Mouse (Mus musculus): ENCODE measurements at regions not wholly inside any gene's neighbourhood (a gene's known extent, or its start where the extent isn't known, plus 50 kb on each side); places are given as distances from the start of the nearest gene placed in this dataset.
"Not testable (repeated sequence)": the region's sequence is repeated elsewhere in the genome, so short reads cannot be mapped to it uniquely, and the experiment has no call there.

- H3ac ChIP-seq (ENCODE audit: control insufficient read depth, insufficient read length, low read depth): no peak overlapping the region
- no peak for TF ChIP-seq FOSL1 (IDR thresholded peaks at IDR 0.05; ENCODE audit: insufficient read depth, low read length, poor library complexity, severe bottlenecking)
- no peak for TF ChIP-seq MYOD1 (IDR thresholded peaks at IDR 0.05; ENCODE audit: control insufficient read depth, insufficient read length, low read depth)
- no peak for TF ChIP-seq MAX (IDR thresholded peaks at IDR 0.05)
- no peak for TF ChIP-seq USF1 (IDR thresholded peaks at IDR 0.05; ENCODE audit: low read depth)
- TF ChIP-seq CEBPB (IDR thresholded peaks at IDR 0.05; ENCODE audit: low read depth): no peak
- no peak for TF ChIP-seq MYOG (IDR thresholded peaks at IDR 0.05; ENCODE audit: control insufficient read depth, extremely low read depth, insufficient read length)
- no peak for TF ChIP-seq CTCF (IDR thresholded peaks at IDR 0.05; ENCODE audit: control insufficient read depth, insufficient read depth, insufficient read length)
- H3K27me3 ChIP-seq (ENCODE audit: control insufficient read depth, insufficient read depth, insufficient read length): no peaks in the 10 kb centered on the region
- no peaks in the 10 kb centered on the region for H3K79me2 ChIP-seq (ENCODE audit: control insufficient read depth, insufficient read depth)
- no peaks in the 10 kb centered on the region for H3K79me3 ChIP-seq (ENCODE audit: low read depth)
- H3K36me3 ChIP-seq (ENCODE audit: control insufficient read depth, insufficient read depth): no peaks in the 10 kb centered on the region
- H3K4me3 ChIP-seq (ENCODE audit: insufficient read depth, poor library complexity, severe bottlenecking): no peak overlapping the region
Observed at GRCm38 (mm10) chr3:20734302-20734701, 367.3 kb upstream of the Agtr1b start.

GRCm38 (mm10) chr3:20732005-20732404, 365.0 kb upstream of the Agtr1b start:
- Histone ChIP-seq H3K79me2 (ENCODE audit: control insufficient read depth, insufficient read depth) (no peaks in the 10 kb centered on the region), H3K27me3 (ENCODE audit: control insufficient read depth, insufficient read depth, insufficient read length) (no peaks in the 10 kb centered on the region), H3K36me3 (ENCODE audit: control insufficient read depth, insufficient read depth) (no peaks in the 10 kb centered on the region), H3ac (ENCODE audit: control insufficient read depth, insufficient read length, low read depth) (no peak overlapping the region), H3K79me3 (ENCODE audit: low read depth) (no peaks in the 10 kb centered on the region), H3K4me3 (ENCODE audit: insufficient read depth, poor library complexity, severe bottlenecking) (no peak overlapping the region)
- TF ChIP-seq FOSL1 (IDR thresholded peaks at IDR 0.05; ENCODE audit: insufficient read depth, low read length, poor library complexity, severe bottlenecking): no peak

- Histone ChIP-seq H3K27me3 (ENCODE audit: control insufficient read depth, insufficient read depth, insufficient read length) (no peaks in the 10 kb centered on the region), H3K79me3 (ENCODE audit: low read depth) (no peaks in the 10 kb centered on the region), H3K79me2 (ENCODE audit: control insufficient read depth, insufficient read depth) (no peaks in the 10 kb centered on the region), H3K4me3 (ENCODE audit: insufficient read depth, poor library complexity, severe bottlenecking) (no peak overlapping the region), H3ac (ENCODE audit: control insufficient read depth, insufficient read length, low read depth) (no peak overlapping the region), H3K36me3 (ENCODE audit: control insufficient read depth, insufficient read depth) (no peaks in the 10 kb centered on the region)
- no peak for TF ChIP-seq MYOG (IDR thresholded peaks at IDR 0.05; ENCODE audit: control insufficient read depth, extremely low read depth, insufficient read length)
- no peak for TF ChIP-seq MYOD1 (IDR thresholded peaks at IDR 0.05; ENCODE audit: control insufficient read depth, insufficient read length, low read depth)
- TF ChIP-seq CTCF (IDR thresholded peaks at IDR 0.05; ENCODE audit: control insufficient read depth, insufficient read depth, insufficient read length): no peak
- TF ChIP-seq FOSL1 (IDR thresholded peaks at IDR 0.05; ENCODE audit: insufficient read depth, low read length, poor library complexity, severe bottlenecking): no peak
Observed at GRCm38 (mm10) chr3:20730481-20730880, 363.5 kb upstream of the Agtr1b start.

GRCm38 (mm10) chr3:20729776-20730175, 362.8 kb upstream of the Agtr1b start:
- not testable (repeated sequence) for H3K79me2 ChIP-seq (ENCODE audit: control insufficient read depth, insufficient read depth); H3K27me3 ChIP-seq (ENCODE audit: control insufficient read depth, insufficient read depth, insufficient read length); H3K36me3 ChIP-seq (ENCODE audit: control insufficient read depth, insufficient read depth); H3ac ChIP-seq (ENCODE audit: control insufficient read depth, insufficient read length, low read depth); H3K4me3 ChIP-seq (ENCODE audit: insufficient read depth, poor library complexity, severe bottlenecking); H3K79me3 ChIP-seq (ENCODE audit: low read depth)

GRCm38 (mm10) chr3:20714671-20715070, 347.7 kb upstream of the Agtr1b start:
- no peak for TF ChIP-seq MYOG (IDR thresholded peaks at IDR 0.05; ENCODE audit: control insufficient read depth, extremely low read depth, insufficient read length)
- no peak for TF ChIP-seq FOSL1 (IDR thresholded peaks at IDR 0.05; ENCODE audit: insufficient read depth, low read length, poor library complexity, severe bottlenecking)
- Histone ChIP-seq H3K27me3 (ENCODE audit: control insufficient read depth, insufficient read depth, insufficient read length) (no peaks in the 10 kb centered on the region), H3K79me3 (ENCODE audit: low read depth) (no peaks in the 10 kb centered on the region), H3ac (ENCODE audit: control insufficient read depth, insufficient read length, low read depth) (no peak overlapping the region), H3K4me3 (ENCODE audit: insufficient read depth, poor library complexity, severe bottlenecking) (no peak overlapping the region), H3K79me2 (ENCODE audit: control insufficient read depth, insufficient read depth) (no peaks in the 10 kb centered on the region), H3K36me3 (ENCODE audit: control insufficient read depth, insufficient read depth) (no peaks in the 10 kb centered on the region)

GRCm38 (mm10) chr3:20709661-20710060, 342.7 kb upstream of the Agtr1b start:
- Histone ChIP-seq H3K36me3 (ENCODE audit: control insufficient read depth, insufficient read depth) (no peaks in the 10 kb centered on the region), H3K4me3 (ENCODE audit: insufficient read depth, poor library complexity, severe bottlenecking) (no peak overlapping the region), H3K79me2 (ENCODE audit: control insufficient read depth, insufficient read depth) (no peaks in the 10 kb centered on the region), H3ac (ENCODE audit: control insufficient read depth, insufficient read length, low read depth) (no peak overlapping the region), H3K79me3 (ENCODE audit: low read depth) (no peaks in the 10 kb centered on the region), H3K27me3 (ENCODE audit: control insufficient read depth, insufficient read depth, insufficient read length) (no peaks in the 10 kb centered on the region)
- TF ChIP-seq MYOG (IDR thresholded peaks at IDR 0.05; ENCODE audit: control insufficient read depth, extremely low read depth, insufficient read length) (no peak), USF1 (IDR thresholded peaks at IDR 0.05; ENCODE audit: low read depth) (no peak), CEBPB (IDR thresholded peaks at IDR 0.05; ENCODE audit: low read depth) (no peak), MAX (IDR thresholded peaks at IDR 0.05) (no peak), MYOD1 (IDR thresholded peaks at IDR 0.05; ENCODE audit: control insufficient read depth, insufficient read length, low read depth) (no peak), FOSL1 (IDR thresholded peaks at IDR 0.05; ENCODE audit: insufficient read depth, low read length, poor library complexity, severe bottlenecking) (no peak), CTCF (IDR thresholded peaks at IDR 0.05; ENCODE audit: control insufficient read depth, insufficient read depth, insufficient read length) (no peak)

Data from C2C12 (cell line).